Mouse (Mus musculus) liver, embryonic 14.5 days (tissue): ENCODE measurements around the gene Gm37240.

Source experiments
- CTCF ChIP-seq: IDR thresholded peaks from 2 replicates; pipeline ENCODE4 v1.5.1; 2016; ENCODE audit warnings: antibody characterized with exemption, low read depth, control low read depth
- EP300 ChIP-seq: IDR thresholded peaks from 2 replicates; pipeline ENCODE4 v1.6.1; 2016; ENCODE audit warnings: antibody characterized with exemption, low read depth

- TF ChIP-seq CTCF, result no peak
- no peak for TF ChIP-seq EP300
Observed at GRCm38 (mm10) chr3:85338755-85339095, 548.6 kb downstream of the Gm37240 start.
